Mouse (Mus musculus): ENCODE data around the gene Smim24.
A peak's percentile ranks its signal among the peaks of the same experiment; 100 is the strongest.

The Smim24 gene

GRCm38 (mm10) chr10:81422191-81422590 lies 29.3 kb downstream of the Smim24 start:
- DNase-seq (ENCODE audit: low spot score in 2 of 2): peak; percentile 6 to 9

GRCm38 (mm10) chr10:81422661-81423217 lies 29.9 kb downstream of the Smim24 start:
- DNase-seq (ENCODE audit: low spot score in 2 of 2): peak in 1 of 2 experiments; percentile 4

DNA sequence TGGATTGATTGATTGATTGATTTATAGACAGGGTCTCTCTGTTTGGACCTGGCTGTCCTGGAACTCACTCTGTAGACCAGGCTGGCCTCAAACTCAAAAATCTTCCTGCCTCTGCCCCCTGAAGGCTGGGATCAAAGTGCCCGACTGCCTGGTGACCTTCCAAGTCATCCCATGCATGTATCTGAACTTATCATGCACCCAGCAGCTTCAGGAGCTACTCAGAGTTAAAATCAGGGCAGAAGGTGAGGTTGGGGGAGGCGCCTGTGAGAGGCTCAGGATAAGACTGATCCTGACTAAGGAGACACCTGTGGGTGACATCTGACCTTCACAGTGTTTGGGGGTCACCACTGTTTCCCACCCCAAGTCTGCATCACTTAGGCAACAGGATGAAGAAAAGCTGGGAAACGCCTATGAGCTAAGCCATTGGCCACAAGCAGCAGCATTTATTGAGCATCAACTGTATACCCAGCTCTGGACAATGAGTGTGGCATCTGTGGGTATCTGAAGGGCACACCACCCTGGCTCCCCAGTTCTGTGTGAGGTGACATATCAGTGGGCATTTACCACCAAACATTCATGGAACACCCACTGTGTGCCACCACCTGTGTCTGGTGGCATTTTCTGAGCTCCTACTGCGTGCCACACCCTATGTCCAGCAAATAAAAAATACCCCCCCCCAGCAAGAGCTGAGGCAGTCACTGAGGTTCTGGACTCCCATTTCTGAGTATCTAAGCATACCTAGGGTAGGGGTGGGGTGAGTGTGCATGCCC lies 30.8 kb downstream of the Smim24 start:
- peak; percentile 4 to 7 for DNase-seq (ENCODE audit: low spot score in 2 of 2)

GRCm38 (mm10) chr10:81424246-81425051 lies 31.6 kb downstream of the Smim24 start:
- DNase-seq (ENCODE audit: low spot score in 2 of 2): peak; percentile 38 to 40

GRCm38 (mm10) chr10:81425236-81425850 lies 32.5 kb downstream of the Smim24 start:
- DNase-seq (ENCODE audit: low spot score in 2 of 2): peak; percentile 35 to 37

DNA sequence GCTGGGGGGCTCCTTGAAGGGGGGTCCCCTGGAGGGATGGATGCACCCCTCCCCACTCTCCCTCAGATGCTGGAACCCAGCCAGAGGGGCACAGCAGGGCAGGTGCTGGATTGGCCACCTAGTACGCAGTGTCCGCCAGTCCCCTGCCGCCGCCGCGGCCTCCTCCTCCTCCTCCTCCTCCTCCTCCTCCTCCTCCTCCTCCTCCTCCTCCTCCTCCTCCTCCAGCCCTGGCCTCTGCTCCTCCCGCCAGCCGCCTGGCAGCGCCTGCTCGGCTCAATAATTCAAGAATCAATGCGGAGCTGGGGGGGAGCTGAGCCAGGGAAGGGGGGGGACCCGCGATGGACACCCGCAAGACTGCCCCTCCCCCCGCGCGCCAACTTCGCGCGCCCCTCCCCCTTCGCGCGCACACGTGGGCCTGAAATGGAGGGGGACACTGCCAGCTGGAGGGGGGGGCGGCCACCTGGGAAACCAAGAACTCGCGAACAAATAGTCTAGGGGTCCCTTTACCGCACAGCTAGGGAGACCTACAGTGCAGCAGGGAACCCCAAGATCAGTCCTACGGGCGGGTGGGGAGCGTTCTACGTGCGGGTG lies 33.3 kb downstream of the Smim24 start:
- peak; percentile 22 to 27 for DNase-seq (ENCODE audit: low spot score in 2 of 2)

DNA sequence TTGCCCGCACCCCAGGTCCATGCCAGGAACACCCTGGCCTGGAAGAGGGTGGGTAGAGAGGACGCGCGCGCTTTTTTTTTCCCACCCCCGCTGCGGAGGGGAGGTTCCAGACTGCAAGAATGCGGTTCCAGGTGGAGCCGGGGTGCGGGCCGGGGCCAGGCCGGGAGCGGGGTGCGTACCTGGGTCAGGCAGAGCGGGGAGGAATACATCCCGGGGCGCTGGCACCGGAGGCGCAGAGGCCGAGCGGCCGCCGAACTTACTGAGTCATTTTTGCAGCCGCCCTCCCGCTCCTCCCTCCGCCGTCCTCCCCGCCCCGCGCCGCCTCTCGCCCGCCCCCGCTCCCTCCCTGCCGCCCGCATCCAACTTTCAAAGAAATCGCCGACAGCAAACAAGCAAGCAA lies 34.0 kb downstream of the Smim24 start:
- peak; percentile 38 to 46 for DNase-seq (ENCODE audit: low spot score in 2 of 2)

GRCm38 (mm10) chr10:81427327-81427726 lies 34.5 kb downstream of the Smim24 start:
- DNase-seq (ENCODE audit: low spot score in 2 of 2): peak in 1 of 2 experiments; percentile 21

DNA sequence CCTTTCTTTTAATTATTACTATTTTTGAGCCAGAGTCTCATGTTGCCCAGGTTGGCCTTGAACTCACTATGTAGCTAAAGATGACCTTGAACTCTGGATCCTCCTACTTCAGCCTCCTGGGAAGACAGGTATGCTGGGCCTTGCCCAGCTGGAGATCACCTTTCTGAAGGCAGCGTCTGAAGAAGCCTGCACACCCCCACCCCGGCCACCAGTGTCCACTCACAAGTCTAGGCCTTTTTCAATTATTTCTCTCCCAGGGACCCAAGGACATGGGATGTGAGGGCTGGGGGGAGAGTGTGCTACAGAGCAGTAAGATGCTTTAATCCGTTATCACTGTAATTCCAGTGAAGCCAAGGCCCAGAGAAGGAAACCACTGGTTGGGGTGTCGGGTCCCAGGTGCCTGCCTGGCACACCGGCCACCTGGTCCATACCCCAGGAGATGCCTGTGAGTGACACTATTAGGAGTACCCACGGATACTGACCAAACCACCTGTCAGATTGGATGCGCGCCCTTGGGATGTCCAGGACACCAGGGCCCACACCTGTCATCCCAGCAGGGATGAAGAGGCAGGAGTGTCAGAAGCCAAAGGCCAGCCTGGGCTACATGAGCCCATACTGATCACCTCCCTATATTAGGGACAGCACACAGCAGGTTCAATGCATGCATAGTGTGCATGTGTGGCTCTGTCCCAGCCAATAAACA lies 35.1 kb downstream of the Smim24 start:
- DNase-seq (ENCODE audit: low spot score in 2 of 2): peak; percentile 11 to 47

- peak; percentile 9 to 17 for DNase-seq (ENCODE audit: low spot score in 2 of 2)
These were observed 35.6 kb downstream of the Smim24 start for GRCm38 (mm10) chr10:81428507-81428870.

DNA sequence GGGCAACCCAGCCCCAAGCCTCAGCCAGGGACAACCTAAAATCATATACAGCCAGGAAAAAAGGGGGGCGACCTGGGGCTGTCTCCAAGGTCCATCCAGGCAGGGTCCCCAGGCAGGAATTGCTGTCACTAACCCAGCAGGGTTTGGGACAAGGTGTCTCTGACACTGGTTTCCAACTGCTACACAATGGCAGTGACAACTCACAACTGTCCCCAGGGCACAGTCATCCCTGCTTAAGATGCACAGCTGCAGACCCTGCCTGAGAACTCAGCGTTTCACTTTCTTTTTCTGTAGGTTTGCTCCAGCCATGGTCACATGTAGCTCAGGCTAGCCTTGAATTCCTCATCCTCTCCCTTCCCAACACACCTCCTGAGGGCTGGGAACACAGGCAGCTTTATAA lies 36.2 kb downstream of the Smim24 start:
- DNase-seq (ENCODE audit: low spot score in 2 of 2): no peak

- DNase-seq (ENCODE audit: low spot score in 2 of 2): peak; percentile 68 to 78
These were observed 36.8 kb downstream of the Smim24 start for GRCm38 (mm10) chr10:81429605-81430061.

DNA sequence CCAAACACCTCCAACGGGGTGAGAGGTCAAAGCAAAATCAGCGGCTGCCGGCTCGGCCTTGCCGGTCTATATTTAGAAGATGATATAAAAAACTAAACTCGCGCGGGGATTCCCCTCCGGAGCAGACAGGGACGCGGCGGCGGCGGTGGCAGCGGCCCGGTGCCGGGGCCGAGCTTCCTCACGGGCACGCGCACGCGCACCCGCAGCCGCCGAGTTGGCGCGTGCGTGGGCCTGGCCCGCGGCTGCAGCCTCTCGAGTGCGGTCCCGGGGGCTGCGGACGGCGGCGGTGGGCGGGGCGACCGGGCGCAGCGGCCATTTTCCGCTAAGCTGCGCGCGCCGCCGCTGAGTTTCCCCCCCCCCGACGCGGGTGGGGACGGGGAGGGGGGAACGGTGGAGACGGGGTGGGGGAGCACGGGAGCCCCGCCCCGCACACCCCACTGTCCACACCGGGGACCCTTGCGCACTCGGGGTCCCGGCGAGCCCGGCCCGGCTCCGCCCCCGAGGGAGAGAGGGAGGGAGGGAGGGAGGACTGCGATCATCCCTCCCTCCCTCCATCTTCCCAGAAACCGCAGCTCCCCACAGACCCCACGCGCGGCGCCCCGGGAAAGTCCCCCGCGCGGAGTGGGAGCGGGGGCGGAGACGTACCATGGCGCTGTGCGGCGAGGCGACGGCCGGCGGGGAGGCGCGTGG lies 37.4 kb downstream of the Smim24 start:
- DNase-seq (ENCODE audit: low spot score in 2 of 2): peak; percentile 72 to 83

DNA sequence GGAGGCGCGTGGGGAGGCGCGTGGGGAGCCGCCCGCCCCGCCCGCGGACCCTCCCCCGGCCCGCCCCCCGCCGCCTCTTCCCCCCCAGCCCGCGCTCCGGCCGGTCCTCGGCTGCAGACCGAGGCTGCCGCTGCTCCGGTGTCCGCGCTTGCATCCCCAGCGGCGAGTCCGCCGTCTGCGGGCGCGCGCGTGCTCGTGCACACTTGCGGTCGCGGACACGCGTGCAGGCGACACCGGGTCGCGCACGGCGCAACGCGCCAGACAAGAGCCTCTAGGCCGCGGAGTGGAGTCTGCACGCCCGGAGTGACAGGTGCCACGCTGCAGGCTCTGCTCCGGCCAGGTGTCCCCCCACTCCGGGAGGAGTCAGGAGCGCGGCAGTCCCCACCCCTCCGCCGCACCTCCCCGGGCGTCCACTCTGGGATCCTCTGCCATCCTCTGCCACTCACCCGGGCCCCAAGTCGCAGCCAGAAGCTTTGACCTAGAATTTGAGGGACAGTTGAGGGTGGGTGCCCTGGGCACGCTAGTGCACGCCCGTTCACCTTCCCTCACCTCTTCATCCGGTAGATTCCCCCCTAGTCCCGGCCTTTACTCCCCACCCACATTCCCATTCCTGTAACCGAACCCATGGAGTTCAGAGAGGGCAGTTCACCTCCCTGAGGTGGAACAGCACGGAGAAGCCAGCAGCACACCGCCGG lies 38.1 kb downstream of the Smim24 start:
- DNase-seq (ENCODE audit: low spot score in 2 of 2): peak; percentile 68 to 75

DNA sequence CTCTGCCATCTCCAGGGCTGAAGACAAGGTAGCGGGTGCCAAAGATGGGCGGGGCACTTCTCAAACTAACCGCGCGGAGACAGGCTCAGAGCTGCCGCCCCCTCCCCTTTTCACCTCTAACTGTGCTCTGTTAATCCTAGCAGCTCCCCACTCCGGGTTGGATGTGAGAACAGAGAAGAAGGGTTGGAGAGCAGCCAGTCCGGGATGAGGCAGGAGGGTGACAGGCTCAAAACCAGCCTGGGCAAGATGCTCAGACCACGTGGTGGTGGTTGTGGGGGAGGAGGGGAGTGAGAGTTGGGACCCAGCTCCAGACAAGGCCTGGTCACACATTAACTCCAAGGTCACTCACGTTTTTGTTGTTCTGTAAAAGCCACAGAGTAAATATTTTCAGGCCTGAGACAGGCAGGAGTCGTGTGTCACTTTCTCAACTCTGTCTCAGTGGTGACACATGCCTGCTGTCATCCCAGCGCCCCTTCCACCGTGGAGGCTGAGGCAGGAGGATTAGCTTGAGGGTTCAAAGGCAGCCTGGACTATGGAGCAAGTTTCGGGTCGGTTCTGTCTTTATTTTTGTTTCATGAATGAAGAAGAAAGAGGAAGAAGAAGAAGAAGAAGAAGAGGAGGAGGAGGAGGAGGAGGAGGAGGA lies 38.8 kb downstream of the Smim24 start:
- DNase-seq (ENCODE audit: low spot score in 2 of 2): peak; percentile 56 to 67

GRCm38 (mm10) chr10:81432169-81432867 lies 39.5 kb downstream of the Smim24 start:
- DNase-seq (ENCODE audit: low spot score in 2 of 2): peak in 1 of 2 experiments; percentile 50

DNA sequence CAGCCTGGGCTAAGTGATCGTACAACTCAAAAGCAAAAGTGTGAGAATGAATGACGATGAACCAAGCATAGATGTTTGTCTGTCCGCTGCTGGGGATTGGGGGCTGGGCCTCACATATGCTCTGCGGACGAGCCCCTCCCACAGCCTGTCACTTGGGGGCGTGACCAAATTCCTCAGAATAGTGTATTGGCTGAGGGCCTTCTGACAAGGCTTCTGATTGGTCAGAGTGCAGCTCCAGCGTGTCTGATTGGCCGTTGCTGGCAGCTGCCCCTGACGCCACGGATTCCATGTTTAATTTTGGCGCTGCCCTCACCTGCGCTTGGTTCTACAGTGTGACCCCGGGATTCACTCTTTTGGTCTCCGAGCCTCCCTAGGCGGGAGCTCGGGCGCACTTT lies 40.0 kb downstream of the Smim24 start:
- peak; percentile 92 to 94 for DNase-seq (ENCODE audit: low spot score in 2 of 2)

GRCm38 (mm10) chr10:81433541-81434289 lies 40.9 kb downstream of the Smim24 start:
- peak; percentile 45 to 52 for DNase-seq (ENCODE audit: low spot score in 2 of 2)

Data from frontal cortex, postnatal 10 days (tissue).